Mouse (Mus musculus): ENCODE data around the gene Rbp1. TPM values are rescaled to one million over a fixed set of nuclear protein-coding genes. Genes with fewer than 3 reads are reported as not detected.
A peak's percentile ranks its signal among the peaks of the same experiment; 100 is the strongest.

The Rbp1 gene
- polyA plus RNA-seq (2014; fragmentation: Nextera tagmentation; extraction: Ambion mirVana): 136 and 161 TPM in 2 replicates

DNA sequence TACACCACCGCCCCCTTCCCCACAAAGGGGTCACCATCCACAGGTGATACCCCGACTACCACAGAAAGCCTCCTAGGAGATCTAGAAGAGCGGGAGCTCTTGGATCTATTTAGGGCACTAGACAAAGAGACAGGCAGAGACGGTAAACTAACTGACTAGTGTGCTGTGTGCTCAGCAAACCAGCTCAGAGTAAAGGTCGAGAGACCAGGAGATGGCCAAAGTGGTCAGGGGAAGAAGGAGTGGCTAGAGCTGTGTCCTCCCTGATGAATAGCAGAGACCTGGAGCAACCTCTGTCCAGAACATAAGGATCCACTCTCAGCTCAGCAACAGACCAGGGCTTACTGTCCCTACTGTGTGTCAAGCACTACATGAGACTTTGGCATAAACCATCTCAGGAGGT lies at the start of gene Rbp1:
TSS of gene Rbp1 (plus strand) at position 306 of the 400 bp plus-strand sequence.
- Histone ChIP-seq H3K4me3 (ENCODE audit: low read length) (no peak within 1 kb of the TSS), H3K9me3 (ENCODE audit: control insufficient read depth, low read length) (no peaks in the 10 kb centered on the region), H3K27me3 (ENCODE audit: control insufficient read depth, insufficient read depth, low read length) (no peaks in the 10 kb centered on the region), H3K27ac (ENCODE audit: low read depth, low read length) (no peak within 1 kb of the TSS), H3K9ac (ENCODE audit: low read depth, low read length) (no peak within 1 kb of the TSS), H3K4me1 (ENCODE audit: control insufficient read depth, insufficient read depth, low read length) (peaks cover 36% of the 10 kb centered on the region), H3K36me3 (ENCODE audit: control insufficient read depth, insufficient read depth, low read length) (no peaks in the 10 kb centered on the region), H3K4me2 (replicated peaks; ENCODE audit: low read depth, low read length) (no peak within 1 kb of the TSS)
- WGBS: 79% methylated on average over 5 of the region's 5 CpGs
- ATAC-seq (ENCODE audit: low FRiP score, low TSS enrichment): no peak

DNA sequence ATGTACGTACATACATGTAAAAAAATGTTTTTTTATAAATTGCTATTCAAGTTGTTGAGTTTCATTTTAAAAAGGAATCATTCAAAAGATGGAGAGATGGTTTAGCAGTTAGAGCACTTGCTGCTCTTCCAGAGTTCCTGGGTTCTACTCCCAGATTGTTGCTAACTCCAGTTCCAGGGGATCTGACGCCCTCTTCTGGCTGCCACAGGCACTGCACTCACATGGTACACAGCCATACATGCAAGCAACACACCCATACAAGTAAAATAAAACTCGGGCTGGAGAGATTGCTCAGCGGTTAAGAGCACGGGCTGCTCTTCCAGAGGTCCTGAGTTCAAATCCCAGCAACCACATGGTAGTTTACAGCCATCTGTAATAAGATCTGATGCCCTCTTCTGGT lies 49.4 kb upstream of the Rbp1 start:
- no peak overlapping the region for H3K4me3 ChIP-seq (ENCODE audit: low read length)
- no peaks in the 10 kb centered on the region for H3K9me3 ChIP-seq (ENCODE audit: control insufficient read depth, low read length)
- H3K27me3 ChIP-seq (ENCODE audit: control insufficient read depth, insufficient read depth, low read length): no peaks in the 10 kb centered on the region
- H3K36me3 ChIP-seq (ENCODE audit: control insufficient read depth, insufficient read depth, low read length): no peaks in the 10 kb centered on the region
- no peaks in the 10 kb centered on the region for H3K4me1 ChIP-seq (ENCODE audit: control insufficient read depth, insufficient read depth, low read length)
- H3K27ac ChIP-seq (ENCODE audit: low read depth, low read length): no peak overlapping the region
- no peak for ATAC-seq (ENCODE audit: low FRiP score, low TSS enrichment)
- H3K9ac ChIP-seq (ENCODE audit: low read depth, low read length): no peak overlapping the region
- WGBS: 95% methylated on average over 5 of the region's 5 CpGs
- no peak overlapping the region for H3K4me2 ChIP-seq (replicated peaks; ENCODE audit: low read depth, low read length)

GRCm38 (mm10) chr9:98374897-98375296 lies 47.9 kb upstream of the Rbp1 start:
- no peak for ATAC-seq (ENCODE audit: low FRiP score, low TSS enrichment)
- 54% methylated on average over 11 of the region's 11 CpGs for WGBS
- no peak overlapping the region for H3K4me3 ChIP-seq (ENCODE audit: low read length)
- no peak overlapping the region for H3K4me2 ChIP-seq (replicated peaks; ENCODE audit: low read depth, low read length)
- no peaks in the 10 kb centered on the region for H3K36me3 ChIP-seq (ENCODE audit: control insufficient read depth, insufficient read depth, low read length)
- H3K27me3 ChIP-seq (ENCODE audit: control insufficient read depth, insufficient read depth, low read length): no peaks in the 10 kb centered on the region
- H3K4me1 ChIP-seq (ENCODE audit: control insufficient read depth, insufficient read depth, low read length): no peaks in the 10 kb centered on the region
- no peak overlapping the region for H3K9ac ChIP-seq (ENCODE audit: low read depth, low read length)
- H3K9me3 ChIP-seq (ENCODE audit: control insufficient read depth, low read length): no peaks in the 10 kb centered on the region
- H3K27ac ChIP-seq (ENCODE audit: low read depth, low read length): no peak overlapping the region

- peak; percentile 60; the same call in 1 of the 2 replicates for ATAC-seq (ENCODE audit: low FRiP score, low TSS enrichment)
- WGBS: 39% methylated on average over 5 of the region's 5 CpGs
- Histone ChIP-seq H3K27me3 (ENCODE audit: control insufficient read depth, insufficient read depth, low read length) (no peaks in the 10 kb centered on the region), H3K27ac (ENCODE audit: low read depth, low read length) (no peak overlapping the region), H3K4me3 (ENCODE audit: low read length) (no peak overlapping the region), H3K9me3 (ENCODE audit: control insufficient read depth, low read length) (no peaks in the 10 kb centered on the region), H3K4me1 (ENCODE audit: control insufficient read depth, insufficient read depth, low read length) (no peaks in the 10 kb centered on the region), H3K36me3 (ENCODE audit: control insufficient read depth, insufficient read depth, low read length) (no peaks in the 10 kb centered on the region), H3K9ac (ENCODE audit: low read depth, low read length) (no peak overlapping the region), H3K4me2 (replicated peaks; ENCODE audit: low read depth, low read length) (no peak overlapping the region)
These were observed 47.2 kb upstream of the Rbp1 start for GRCm38 (mm10) chr9:98375329-98376170.

DNA sequence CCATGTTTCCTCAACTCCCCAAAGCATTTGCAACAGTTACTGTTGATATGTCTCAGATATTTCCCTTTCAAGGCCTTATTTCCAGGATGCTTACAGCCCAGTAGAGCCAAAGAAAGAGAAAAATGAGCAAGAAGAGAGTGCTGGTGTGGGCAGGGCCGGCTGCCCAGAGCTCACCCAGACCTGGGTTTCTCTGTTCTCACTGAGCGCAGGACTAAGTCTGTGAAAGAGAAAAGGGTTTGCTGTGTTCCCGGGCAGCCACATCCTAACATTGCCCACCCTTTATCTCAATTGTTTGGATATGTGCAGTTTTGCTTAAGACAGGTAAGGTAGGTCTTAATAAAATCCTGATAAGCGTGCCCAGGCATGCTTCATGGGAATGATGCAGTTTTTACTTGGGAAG lies 43.0 kb upstream of the Rbp1 start:
- no peak overlapping the region for H3K4me2 ChIP-seq (replicated peaks; ENCODE audit: low read depth, low read length)
- H3K27ac ChIP-seq (ENCODE audit: low read depth, low read length): no peak overlapping the region
- WGBS: 85% methylated on average over 4 of the region's 4 CpGs
- no peak overlapping the region for H3K9ac ChIP-seq (ENCODE audit: low read depth, low read length)
- no peaks in the 10 kb centered on the region for H3K27me3 ChIP-seq (ENCODE audit: control insufficient read depth, insufficient read depth, low read length)
- no peaks in the 10 kb centered on the region for H3K9me3 ChIP-seq (ENCODE audit: control insufficient read depth, low read length)
- H3K4me3 ChIP-seq (ENCODE audit: low read length): no peak overlapping the region
- no peak for ATAC-seq (ENCODE audit: low FRiP score, low TSS enrichment)
- H3K4me1 ChIP-seq (ENCODE audit: control insufficient read depth, insufficient read depth, low read length): no peaks in the 10 kb centered on the region
- no peaks in the 10 kb centered on the region for H3K36me3 ChIP-seq (ENCODE audit: control insufficient read depth, insufficient read depth, low read length)

- no peaks in the 10 kb centered on the region for H3K36me3 ChIP-seq (ENCODE audit: control insufficient read depth, insufficient read depth, low read length)
- no peaks in the 10 kb centered on the region for H3K9me3 ChIP-seq (ENCODE audit: control insufficient read depth, low read length)
- H3K27me3 ChIP-seq (ENCODE audit: control insufficient read depth, insufficient read depth, low read length): no peaks in the 10 kb centered on the region
- no peaks in the 10 kb centered on the region for H3K4me1 ChIP-seq (ENCODE audit: control insufficient read depth, insufficient read depth, low read length)
- no peak overlapping the region for H3K4me2 ChIP-seq (replicated peaks; ENCODE audit: low read depth, low read length)
- no peak overlapping the region for H3K27ac ChIP-seq (ENCODE audit: low read depth, low read length)
- ATAC-seq (ENCODE audit: low FRiP score, low TSS enrichment): no peak
- H3K4me3 ChIP-seq (ENCODE audit: low read length): no peak overlapping the region
- H3K9ac ChIP-seq (ENCODE audit: low read depth, low read length): no peak overlapping the region
- 91% methylated on average over 9 of the region's 9 CpGs for WGBS
These were observed 42.2 kb upstream of the Rbp1 start for GRCm38 (mm10) chr9:98380593-98380992.

DNA sequence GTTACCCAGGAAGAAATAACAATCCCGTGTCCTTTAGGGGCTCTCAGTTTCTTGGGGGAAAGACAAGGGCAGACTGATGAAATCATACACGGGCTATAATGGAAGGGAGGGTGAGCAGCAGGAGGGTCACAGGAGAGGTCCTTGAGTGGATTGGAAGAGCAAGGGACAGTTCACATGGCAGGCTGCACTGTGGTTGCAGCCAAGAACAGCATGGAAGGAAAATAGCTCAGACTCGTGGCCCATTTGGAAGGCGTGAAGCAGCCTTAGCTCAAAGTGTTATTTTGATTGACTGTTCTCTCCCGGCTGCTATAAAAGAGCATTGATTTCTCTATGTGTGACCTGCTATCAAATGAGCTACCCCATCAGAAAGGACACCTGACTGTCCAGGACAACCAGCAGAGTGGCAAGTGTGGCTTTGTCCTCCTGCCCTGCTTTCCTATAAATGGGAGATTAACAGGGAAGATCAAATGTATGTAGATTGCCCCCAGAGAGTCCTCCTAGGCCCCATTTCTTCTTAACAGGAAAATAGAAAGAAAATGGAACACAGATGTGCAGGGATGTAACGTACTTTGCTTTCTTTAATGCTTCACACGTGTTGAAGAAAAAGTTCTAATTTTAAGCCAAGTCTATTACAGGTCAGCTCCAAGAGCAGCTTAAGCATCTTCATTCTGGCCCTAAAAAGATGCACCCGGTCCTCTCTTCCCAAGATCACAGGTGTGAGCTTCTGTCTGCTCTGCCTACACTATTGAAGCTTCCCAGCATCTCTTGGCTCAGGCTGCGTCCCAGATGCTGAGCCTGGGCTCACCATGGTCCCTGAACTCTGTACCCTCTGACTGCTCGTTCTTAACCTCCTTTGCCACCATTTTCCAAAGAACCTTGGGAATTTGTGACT lies 34.8 kb upstream of the Rbp1 start:
- H3K27me3 ChIP-seq (ENCODE audit: control insufficient read depth, insufficient read depth, low read length): no peaks in the 10 kb centered on the region
- H3K4me2 ChIP-seq (replicated peaks; ENCODE audit: low read depth, low read length): no peak overlapping the region
- 60% methylated on average over 10 of the region's 10 CpGs for WGBS
- no peaks in the 10 kb centered on the region for H3K9me3 ChIP-seq (ENCODE audit: control insufficient read depth, low read length)
- no peaks in the 10 kb centered on the region for H3K4me1 ChIP-seq (ENCODE audit: control insufficient read depth, insufficient read depth, low read length)
- peak; percentile 57; the same call in 1 of the 2 replicates for ATAC-seq (ENCODE audit: low FRiP score, low TSS enrichment)
- H3K9ac ChIP-seq (ENCODE audit: low read depth, low read length): no peak overlapping the region
- H3K4me3 ChIP-seq (ENCODE audit: low read length): no peak overlapping the region
- H3K36me3 ChIP-seq (ENCODE audit: control insufficient read depth, insufficient read depth, low read length): no peaks in the 10 kb centered on the region
- no peak overlapping the region for H3K27ac ChIP-seq (ENCODE audit: low read depth, low read length)

DNA sequence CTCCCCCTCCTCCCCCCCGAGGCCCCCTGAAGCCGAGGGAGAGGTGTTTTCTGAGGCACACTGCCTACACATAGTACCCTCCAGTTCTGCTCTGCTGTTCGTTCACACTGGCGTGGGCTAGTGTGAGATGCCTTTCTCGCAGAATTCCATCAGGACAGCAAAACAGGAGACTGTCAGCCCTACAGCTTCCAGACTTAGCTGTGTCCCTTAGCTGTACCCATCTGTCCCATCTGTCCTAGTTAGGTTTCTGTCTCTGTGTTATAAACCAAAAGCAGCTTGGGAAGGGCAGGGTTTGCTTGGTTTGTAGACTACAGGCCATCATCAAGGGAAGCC lies 34.2 kb upstream of the Rbp1 start:
- Histone ChIP-seq H3K27me3 (ENCODE audit: control insufficient read depth, insufficient read depth, low read length) (no peaks in the 10 kb centered on the region), H3K9me3 (ENCODE audit: control insufficient read depth, low read length) (no peaks in the 10 kb centered on the region), H3K4me3 (ENCODE audit: low read length) (no peak overlapping the region), H3K36me3 (ENCODE audit: control insufficient read depth, insufficient read depth, low read length) (no peaks in the 10 kb centered on the region), H3K27ac (ENCODE audit: low read depth, low read length) (no peak overlapping the region), H3K4me2 (replicated peaks; ENCODE audit: low read depth, low read length) (no peak overlapping the region), H3K4me1 (ENCODE audit: control insufficient read depth, insufficient read depth, low read length) (no peaks in the 10 kb centered on the region), H3K9ac (ENCODE audit: low read depth, low read length) (no peak overlapping the region)
- WGBS: 84% methylated on average over 5 of the region's 5 CpGs
- no peak for ATAC-seq (ENCODE audit: low FRiP score, low TSS enrichment)

DNA sequence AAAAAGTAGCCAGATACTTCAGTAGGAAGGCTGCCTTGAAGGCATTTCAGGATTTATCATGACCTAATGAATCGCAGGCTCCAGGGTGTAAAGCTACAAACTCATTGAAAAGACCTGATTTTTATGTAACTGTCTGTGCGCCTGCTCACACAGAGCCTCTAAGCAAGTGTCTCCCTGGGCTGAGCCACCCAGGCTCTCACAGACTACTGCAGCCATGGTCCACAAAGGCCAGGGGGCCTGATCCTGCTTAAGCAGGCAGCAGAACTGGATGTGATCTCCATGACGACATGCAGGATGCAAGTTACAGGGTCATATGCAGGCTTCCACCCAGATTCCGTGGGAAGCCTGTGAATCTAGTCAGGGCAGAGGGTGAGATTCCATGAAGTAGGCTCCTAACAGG lies 29.3 kb upstream of the Rbp1 start:
- no peak overlapping the region for H3K4me3 ChIP-seq (ENCODE audit: low read length)
- no peaks in the 10 kb centered on the region for H3K4me1 ChIP-seq (ENCODE audit: control insufficient read depth, insufficient read depth, low read length)
- no peaks in the 10 kb centered on the region for H3K9me3 ChIP-seq (ENCODE audit: control insufficient read depth, low read length)
- no peaks in the 10 kb centered on the region for H3K27me3 ChIP-seq (ENCODE audit: control insufficient read depth, insufficient read depth, low read length)
- H3K9ac ChIP-seq (ENCODE audit: low read depth, low read length): no peak overlapping the region
- H3K36me3 ChIP-seq (ENCODE audit: control insufficient read depth, insufficient read depth, low read length): no peaks in the 10 kb centered on the region
- H3K27ac ChIP-seq (ENCODE audit: low read depth, low read length): no peak overlapping the region
- ATAC-seq (ENCODE audit: low FRiP score, low TSS enrichment): no peak
- H3K4me2 ChIP-seq (replicated peaks; ENCODE audit: low read depth, low read length): no peak overlapping the region
- WGBS: 78% methylated on average over 4 of the region's 4 CpGs

All from kidney, embryonic 14.5 days (tissue).